Mouse (Mus musculus) forelimb bud, embryonic 11.5 days (tissue): ENCODE measurements around the gene Arrdc4.

Source experiments
- DNase-seq: peaks from one replicate; pipeline ENCODE4 v3.0.0-alpha.2; 2012; ENCODE audit warnings: low read depth, low spot score

Gene Arrdc4

GRCm38 (mm10) chr7:68748761-68749635 is at the start of gene Arrdc4:
Gene Arrdc4, minus strand, starts transcription at chr7:68749241.
- peak; percentile 99 for DNase-seq

GRCm38 (mm10) chr7:68795578-68795977 is 46.5 kb upstream of the Arrdc4 start:
- DNase-seq: no peak

GRCm38 (mm10) chr7:68788711-68789110 is 39.7 kb upstream of the Arrdc4 start:
- no peak for DNase-seq

GRCm38 (mm10) chr7:68771757-68772094 is 22.7 kb upstream of the Arrdc4 start:
- no peak for DNase-seq

- no peak for DNase-seq
Observed at GRCm38 (mm10) chr7:68770894-68771756, 22.1 kb upstream of the Arrdc4 start.

GRCm38 (mm10) chr7:68765926-68766325 is 16.9 kb upstream of the Arrdc4 start:
- DNase-seq: no peak

- DNase-seq: no peak
Observed at GRCm38 (mm10) chr7:68759148-68759724, 10.2 kb upstream of the Arrdc4 start.

GRCm38 (mm10) chr7:68756656-68757204 is 7.7 kb upstream of the Arrdc4 start:
- DNase-seq: no peak

- no peak for DNase-seq
Observed at GRCm38 (mm10) chr7:68749919-68750318, 878 bp upstream of the Arrdc4 start.

- DNase-seq: peak; percentile 19
Observed at GRCm38 (mm10) chr7:68748361-68748760, 680 bp downstream of the Arrdc4 start.

- no peak for DNase-seq
Observed at GRCm38 (mm10) chr7:68744616-68745015, 4.4 kb downstream of the Arrdc4 start.

- no peak for DNase-seq
Observed at GRCm38 (mm10) chr7:68744206-68744605, 4.8 kb downstream of the Arrdc4 start.

- no peak for DNase-seq
Observed at GRCm38 (mm10) chr7:68740763-68741162, 8.3 kb downstream of the Arrdc4 start.

GRCm38 (mm10) chr7:68738676-68739399 is 10.2 kb downstream of the Arrdc4 start:
- no peak for DNase-seq

GRCm38 (mm10) chr7:68726380-68726779 is 22.7 kb downstream of the Arrdc4 start:
- DNase-seq: no peak

- no peak for DNase-seq
Observed at GRCm38 (mm10) chr7:68724711-68725110, 24.3 kb downstream of the Arrdc4 start.

- no peak for DNase-seq
Observed at GRCm38 (mm10) chr7:68721520-68721919, 27.5 kb downstream of the Arrdc4 start.

GRCm38 (mm10) chr7:68717988-68718387 is 31.1 kb downstream of the Arrdc4 start:
- no peak for DNase-seq

GRCm38 (mm10) chr7:68717498-68717897 is 31.5 kb downstream of the Arrdc4 start:
- no peak for DNase-seq

GRCm38 (mm10) chr7:68716926-68717325 is 32.1 kb downstream of the Arrdc4 start:
- no peak for DNase-seq

- no peak for DNase-seq
Observed at GRCm38 (mm10) chr7:68712928-68713327, 36.1 kb downstream of the Arrdc4 start.
